Mouse (Mus musculus) layer of hippocampus, postnatal 14 days (tissue): ENCODE results near the gene Esr2. TPM values are rescaled to one million over a fixed set of nuclear protein-coding genes. Genes with fewer than 3 reads are reported as not detected.
"Not testable (repeated sequence)": the region's sequence is repeated elsewhere in the genome, so short reads cannot be mapped to it uniquely, and the experiment has no call there.

Source experiments
- DNase-seq, 2 experiments: peaks; one replicate each; pipeline ENCODE4 v3.0.0; 2021 to 2022; ENCODE audit warnings: low spot score in 2 of 2, mixed read lengths in 1 of 2
- long read RNA-seq, 2 experiments: library from polyadenylated mRNA; stranded (forward); transcript quantifications; one replicate each; pipeline ENCODE4 v2.0.0; 2021
- total RNA-seq, 2 experiments: library from RNA; stranded (reverse); gene quantifications; 2 replicates each; pipeline ENCODE4 v1.2.3; 2021

The Esr2 gene
- total RNA-seq = under 1 TPM; 0.12 to 0.21 TPM
- long read RNA-seq, experiment 1 = 0 reads
- long read RNA-seq, experiment 2 = 0 reads

GRCm38 (mm10) chr12:76177000-76177863 lies at the start of gene Esr2:
Esr2 (minus strand) TSS chr12:76177259.
- no peak for DNase-seq

- DNase-seq = not testable (repeated sequence)
These were observed 45.0 kb upstream of the Esr2 start for GRCm38 (mm10) chr12:76222104-76222503.

DNA sequence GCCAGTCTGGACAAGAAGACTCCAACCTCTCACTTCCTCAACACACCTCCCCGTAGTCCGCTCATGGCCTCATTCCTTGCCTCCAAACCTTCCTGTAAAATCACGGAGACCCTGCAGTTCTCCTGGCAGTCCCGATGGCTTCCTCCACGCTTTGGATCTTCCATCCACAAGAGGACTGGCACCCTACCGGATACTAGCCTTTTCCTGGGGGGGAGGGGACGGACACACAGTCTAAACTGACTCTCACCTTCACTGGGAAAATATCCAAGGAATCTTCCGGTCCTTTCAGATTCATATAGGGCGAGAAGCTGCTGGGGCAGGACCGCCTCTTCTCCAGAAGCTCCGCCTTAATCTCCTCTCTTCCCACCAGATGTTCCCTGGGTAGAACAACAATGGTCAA lies 39.7 kb upstream of the Esr2 start:
- DNase-seq = no peak

- no peak for DNase-seq
These were observed 38.1 kb upstream of the Esr2 start for GRCm38 (mm10) chr12:76215121-76215520.

DNA sequence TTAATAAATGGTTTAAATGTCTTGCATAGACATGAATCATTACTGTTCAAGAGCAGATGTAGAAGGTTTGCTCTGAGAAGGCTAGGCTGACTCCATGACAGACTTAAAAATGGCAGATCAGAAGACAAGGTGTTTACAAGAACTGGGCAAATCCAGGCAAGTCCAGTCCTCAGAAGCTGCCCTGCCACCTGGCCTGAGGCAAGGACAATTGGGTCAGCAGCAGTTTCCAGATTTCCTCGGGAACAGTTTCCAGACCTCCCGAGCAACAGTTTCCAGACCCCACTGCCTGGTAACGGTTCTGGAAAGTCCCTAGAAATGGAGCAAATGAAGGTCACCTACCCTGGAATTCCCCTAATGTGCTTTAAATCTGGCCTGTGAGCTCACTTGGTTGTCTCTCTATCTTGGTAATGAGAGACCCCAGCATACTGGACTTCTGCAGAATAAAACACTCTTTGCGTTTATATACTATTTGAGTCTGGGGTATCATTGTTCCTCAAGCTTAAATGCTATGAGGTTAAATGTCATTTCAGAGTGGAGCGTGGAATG lies 32.4 kb upstream of the Esr2 start:
- no peak for DNase-seq

GRCm38 (mm10) chr12:76200326-76200725 lies 23.3 kb upstream of the Esr2 start:
- DNase-seq = no peak

- no peak for DNase-seq
These were observed 20.0 kb upstream of the Esr2 start for GRCm38 (mm10) chr12:76197071-76197470.

- peak; percentile 84 to 86 for DNase-seq
These were observed 19.6 kb upstream of the Esr2 start for GRCm38 (mm10) chr12:76196709-76197054.

- peak; percentile 38 to 43 for DNase-seq
These were observed 19.1 kb upstream of the Esr2 start for GRCm38 (mm10) chr12:76195912-76196708.

DNA sequence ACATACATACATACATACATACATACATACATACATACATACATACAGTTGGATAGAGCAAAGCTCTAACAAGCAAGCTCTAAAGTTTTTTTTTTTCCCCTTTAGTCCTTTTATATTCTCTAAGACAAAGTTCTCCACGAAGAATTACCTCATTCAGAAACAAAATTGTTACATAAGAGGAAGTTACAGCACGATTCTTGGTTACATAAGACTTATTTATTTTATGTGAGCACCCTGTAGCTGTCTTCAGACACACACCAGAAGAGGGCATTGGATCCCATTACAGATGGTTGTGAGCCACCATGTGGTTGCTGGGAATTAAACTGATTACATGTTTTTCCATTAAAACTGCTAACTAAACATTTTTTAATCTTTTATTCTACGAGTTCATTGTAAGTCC lies 17.5 kb upstream of the Esr2 start:
- no peak for DNase-seq

DNA sequence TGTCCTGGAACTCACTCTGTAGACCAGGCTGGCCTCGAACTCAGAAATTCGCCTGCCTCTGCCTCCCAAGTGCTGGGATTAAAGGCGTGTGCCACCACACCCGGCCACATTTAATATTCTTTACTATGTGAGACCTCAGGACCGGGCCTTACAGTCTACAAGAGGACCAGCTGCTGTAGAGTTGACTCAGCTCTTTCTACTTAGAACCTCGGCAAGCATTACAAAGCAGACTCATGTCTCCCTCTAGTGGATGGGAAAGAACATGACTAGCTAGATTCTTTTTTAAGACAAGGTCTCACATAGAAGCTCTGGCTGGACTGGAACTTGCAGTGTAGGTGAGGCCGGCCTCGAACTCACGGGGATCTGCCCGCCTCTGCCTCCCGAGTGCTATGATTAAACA lies 13.9 kb upstream of the Esr2 start:
- peak; percentile 21 to 63 for DNase-seq

DNA sequence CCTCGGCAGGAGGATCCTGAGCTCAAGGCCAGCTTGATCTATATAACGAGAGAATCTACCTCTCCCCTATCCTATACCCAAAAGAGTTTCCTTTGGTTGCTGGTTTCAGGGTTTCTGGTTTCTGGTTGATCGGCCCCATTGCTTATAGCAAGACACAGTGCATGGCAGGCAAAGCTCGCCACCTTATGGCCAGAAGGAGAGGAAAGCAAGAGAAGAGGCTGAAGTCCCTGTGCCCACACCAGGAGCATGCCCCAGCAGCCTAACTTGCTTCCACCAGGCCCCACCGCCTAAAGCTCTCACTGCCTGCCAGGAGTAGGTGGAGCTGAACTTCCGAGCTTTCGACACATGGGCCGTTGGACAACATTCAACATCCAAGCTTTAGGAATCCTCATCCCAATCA lies 10.8 kb upstream of the Esr2 start:
- DNase-seq = peak; percentile 16 to 41

GRCm38 (mm10) chr12:76186473-76186872 lies 9.4 kb upstream of the Esr2 start:
- DNase-seq = no peak

DNA sequence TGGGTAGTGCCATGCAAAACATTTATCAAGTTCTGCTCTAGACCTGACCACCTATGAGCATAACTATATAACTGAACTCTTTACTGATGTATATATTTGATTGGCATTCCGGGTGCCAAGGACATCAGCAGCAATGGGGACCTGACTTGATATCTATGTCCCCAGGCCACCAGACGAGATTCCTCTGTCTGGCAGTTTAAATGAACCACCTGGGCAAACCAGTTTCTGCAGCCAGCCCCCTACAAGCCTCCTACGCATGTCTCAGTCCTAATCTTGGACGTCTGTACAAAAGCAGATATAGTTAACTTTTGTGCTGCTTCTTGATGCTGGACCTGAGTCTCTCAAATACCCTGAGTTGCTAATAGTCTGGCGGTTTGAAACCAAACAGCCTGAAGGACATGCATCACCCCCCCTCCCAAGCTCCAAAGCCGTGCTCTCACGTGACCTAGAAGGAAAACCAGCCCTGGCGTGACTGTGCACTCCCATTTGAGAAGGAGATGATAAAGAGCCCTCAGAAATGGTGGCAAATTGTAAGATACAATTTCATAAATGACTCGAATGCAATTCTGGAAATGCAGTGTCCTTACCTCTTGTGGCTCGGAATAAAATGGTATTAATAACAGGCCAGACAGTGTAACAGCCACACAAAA lies 8.2 kb upstream of the Esr2 start:
- no peak for DNase-seq

DNA sequence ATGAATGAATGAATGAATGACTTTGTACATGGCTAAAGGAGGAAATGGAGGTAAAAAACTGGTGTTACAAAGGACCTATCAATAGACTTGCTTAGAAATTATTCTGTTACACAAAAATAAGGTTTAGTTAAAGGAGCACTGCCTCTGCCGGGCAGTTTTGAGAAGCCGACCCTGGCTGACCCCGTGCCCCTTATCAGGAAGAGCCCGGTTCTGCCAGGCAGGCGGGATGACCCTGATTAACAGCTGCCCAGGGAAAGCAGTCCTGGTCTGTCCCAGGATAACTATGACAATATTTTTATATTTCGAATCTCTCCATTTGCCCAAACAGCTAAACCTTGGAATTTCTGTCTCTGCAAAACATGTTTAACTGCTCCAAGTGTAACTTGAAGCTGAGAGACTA lies 7.2 kb upstream of the Esr2 start:
- no peak for DNase-seq

- no peak for DNase-seq
These were observed 5.8 kb upstream of the Esr2 start for GRCm38 (mm10) chr12:76182831-76183230.

- no peak for DNase-seq
These were observed 4.4 kb upstream of the Esr2 start for GRCm38 (mm10) chr12:76181471-76181870.

DNA sequence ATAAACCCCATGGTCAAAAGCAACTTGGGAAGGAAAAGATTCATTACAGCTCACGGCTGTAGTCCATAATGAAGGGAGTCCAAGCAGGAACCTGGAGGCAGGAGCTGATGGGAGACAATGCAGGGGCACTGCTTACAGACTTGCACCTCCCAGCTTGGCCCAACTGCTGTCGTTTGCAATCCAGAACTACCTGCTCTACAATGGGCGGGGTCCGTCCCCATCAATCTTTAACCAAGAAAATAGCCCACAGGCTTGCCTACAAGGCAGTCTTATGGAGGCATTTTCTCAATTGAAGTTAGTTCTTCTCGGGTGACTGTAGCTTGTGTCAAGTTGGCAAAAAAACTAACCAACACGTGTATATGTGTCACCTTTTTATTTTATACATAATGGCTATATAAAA lies 3.4 kb upstream of the Esr2 start:
- DNase-seq = no peak

DNA sequence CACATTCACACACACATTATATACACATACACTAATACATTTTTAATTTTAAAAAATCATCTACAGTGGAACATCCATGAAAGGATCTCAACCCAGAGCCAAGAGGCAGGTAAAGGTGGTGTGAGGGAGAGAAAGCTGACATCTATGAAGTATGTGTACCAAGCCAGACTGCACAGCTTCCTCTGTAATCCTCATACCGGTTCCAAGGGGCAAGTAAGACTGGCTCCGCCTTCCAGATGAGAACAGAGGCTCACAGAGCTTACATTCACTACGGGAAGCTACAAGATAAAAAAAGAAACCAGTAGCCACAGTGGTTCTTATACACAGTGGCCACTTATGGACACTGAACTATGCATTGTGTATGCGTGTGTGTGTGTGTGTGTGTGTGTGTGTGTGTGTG lies 2.5 kb upstream of the Esr2 start:
- DNase-seq = no peak

DNA sequence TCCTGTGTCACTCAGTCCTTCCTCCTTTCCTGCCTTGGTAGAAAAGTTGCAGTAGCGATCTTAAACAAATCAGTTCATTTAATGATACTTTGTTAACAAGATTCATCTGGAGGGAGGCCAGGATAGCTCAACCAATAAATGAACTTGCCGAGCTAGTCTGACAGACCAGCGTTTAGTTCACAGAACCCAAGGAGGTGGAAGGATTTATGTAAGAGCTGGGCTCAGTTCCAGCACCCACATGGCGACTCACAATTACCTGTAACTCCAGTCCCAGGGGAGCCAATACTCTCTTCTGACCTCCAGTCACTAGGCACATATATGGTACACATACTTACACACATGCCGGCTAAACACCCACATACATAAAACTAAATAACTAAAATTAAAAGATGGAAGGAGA lies 2.0 kb upstream of the Esr2 start:
- no peak for DNase-seq

DNA sequence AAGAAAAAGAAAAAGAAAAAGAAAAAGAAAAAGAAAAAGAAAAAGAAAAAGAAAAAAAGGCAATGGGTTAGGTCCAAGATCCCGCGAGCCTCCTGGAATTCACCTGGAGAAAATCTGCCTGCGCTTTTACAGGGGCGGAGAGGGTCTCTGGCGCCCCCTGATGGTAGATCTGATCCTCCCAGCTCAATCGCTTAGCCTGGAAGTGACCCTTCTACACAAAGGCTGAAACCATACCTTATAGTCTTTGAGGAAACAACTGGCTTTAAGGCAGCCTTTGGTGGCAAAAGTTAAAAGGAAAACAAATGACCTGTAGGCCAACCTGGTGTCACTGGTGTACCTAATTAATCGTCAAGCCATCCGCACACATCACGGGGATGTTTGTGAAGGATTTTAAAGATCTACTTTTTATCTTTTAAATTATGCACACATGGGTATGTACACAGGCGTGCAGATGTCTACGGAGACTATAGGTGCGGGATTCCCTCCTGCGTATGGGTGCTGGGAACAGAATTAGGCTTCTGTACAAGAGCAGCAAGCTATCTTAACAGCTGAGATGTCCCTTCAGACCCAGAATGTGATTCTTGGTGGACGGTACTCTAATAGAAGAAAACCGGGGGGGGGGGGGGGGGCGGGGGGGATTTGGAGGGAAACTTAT lies 932 bp upstream of the Esr2 start:
- DNase-seq = peak; percentile 30 to 51
